Mouse (Mus musculus) heart, embryonic 10.5 days (tissue): ENCODE measurements around the gene Birc5. TPM values are rescaled to one million over a fixed set of nuclear protein-coding genes. Genes with fewer than 3 reads are reported as not detected.
"Not testable (repeated sequence)": the region's sequence is repeated elsewhere in the genome, so short reads cannot be mapped to it uniquely, and the experiment has no call there.

ENCODE experiments used
- DNase-seq: peaks from one replicate; pipeline ENCODE4 v3.0.0-alpha.2; 2017; ENCODE audit warnings: low spot score
- H3K27ac ChIP-seq: fragments of 300-500 bp; sonication (generic); 2 replicates; pipeline ENCODE4 v1.5.1; 2016; ENCODE audit warnings: mild to moderate bottlenecking
- H3K27me3 ChIP-seq: fragments of 300-500 bp; sonication (generic); 2 replicates; pipeline ENCODE4 v1.6.1; 2016; ENCODE audit warnings: mild to moderate bottlenecking; ENCODE audit not compliant: poor library complexity, insufficient read depth, severe bottlenecking
- H3K36me3 ChIP-seq: fragments of 300-500 bp; sonication (generic); 2 replicates; pipeline ENCODE4 v1.6.1; 2016; ENCODE audit warnings: mild to moderate bottlenecking, moderate library complexity
- H3K4me1 ChIP-seq: fragments of 300-500 bp; sonication (generic); 2 replicates; pipeline ENCODE4 v1.6.1; 2016; ENCODE audit warnings: mild to moderate bottlenecking
- H3K4me3 ChIP-seq: fragments of 300-500 bp; sonication (generic); 2 replicates; pipeline ENCODE4 v1.5.1; 2016; ENCODE audit warnings: mild to moderate bottlenecking, moderate library complexity
- H3K9me3 ChIP-seq: fragments of 300-500 bp; sonication (generic); 2 replicates; pipeline ENCODE4 v1.6.1; 2016; ENCODE audit warnings: mild to moderate bottlenecking, moderate library complexity
- WGBS: fragments of 180-500 bp; shearing (Covaris S2); methylation state at CpG from one replicate; pipeline ENCODE4 v1.1.7; 2016; 5-methylcytosine and 5-hydroxymethylcytosine counted together
- polyA plus RNA-seq: library from polyadenylated mRNA; unstranded; fragments of >200 nt; fragmentation: Nextera tagmentation; extraction: Ambion mirVana; gene quantifications from 2 replicates; pipeline ENCODE4 v1.2.1, GENCODE M21; 2016

Birc5 gene
- polyA plus RNA-seq: 275 and 334 TPM in 2 replicates

DNA sequence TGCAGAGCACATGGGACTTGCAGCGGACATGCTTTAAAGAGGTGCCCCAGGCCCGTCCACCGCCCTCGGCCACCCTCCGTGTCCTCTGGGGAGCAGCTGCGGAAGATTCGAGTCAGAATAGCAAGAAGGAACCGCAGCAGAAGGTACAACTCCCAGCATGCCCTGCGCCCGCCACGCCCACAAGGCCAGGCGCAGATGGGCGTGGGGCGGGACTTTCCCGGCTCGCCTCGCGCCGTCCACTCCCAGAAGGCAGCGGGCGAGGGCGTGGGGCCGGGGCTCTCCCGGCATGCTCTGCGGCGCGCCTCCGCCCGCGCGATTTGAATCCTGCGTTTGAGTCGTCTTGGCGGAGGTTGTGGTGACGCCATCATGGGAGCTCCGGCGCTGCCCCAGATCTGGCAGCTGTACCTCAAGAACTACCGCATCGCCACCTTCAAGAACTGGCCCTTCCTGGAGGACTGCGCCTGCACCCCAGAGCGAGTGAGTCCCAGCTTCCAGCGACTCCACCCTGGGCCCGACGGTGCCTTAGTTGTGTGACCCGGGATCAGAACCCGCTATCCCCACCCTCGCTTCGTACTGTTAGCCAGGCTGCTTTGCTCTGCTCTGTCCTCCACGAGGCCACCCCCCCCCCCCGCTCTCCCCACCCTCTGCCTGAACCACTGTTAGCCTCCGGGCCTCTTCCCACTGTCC is at the start of gene Birc5:
Gene Birc5, plus strand, starts transcription at position 267 of the 687 bp plus-strand sequence.
- Histone ChIP-seq H3K27ac (peak within 1 kb of the TSS; percentile 96), H3K9me3 (no peaks in the 10 kb centered on the region), H3K36me3 (peaks cover 30% of the 10 kb centered on the region), H3K27me3 (no peaks in the 10 kb centered on the region), H3K4me3 (peak within 1 kb of the TSS; percentile 79), H3K4me1 (peaks cover 31% of the 10 kb centered on the region)
- under 1% methylated on average over 51 of the region's 51 CpGs for WGBS
- peak; percentile 98 for DNase-seq

GRCm38 (mm10) chr11:117800038-117800437 is 49.0 kb upstream of the Birc5 start:
- Histone ChIP-seq H3K27me3 (peaks cover 10% of the 10 kb centered on the region), H3K36me3 (no peaks in the 10 kb centered on the region), H3K4me1 (peaks cover 34% of the 10 kb centered on the region), H3K27ac (no peak overlapping the region), H3K4me3 (no peak overlapping the region), H3K9me3 (no peaks in the 10 kb centered on the region)
- WGBS: 82% methylated on average over 7 of the region's 7 CpGs
- DNase-seq: no peak

GRCm38 (mm10) chr11:117801650-117802049 is 47.4 kb upstream of the Birc5 start:
- DNase-seq: no peak
- Histone ChIP-seq H3K4me1 (peaks cover 32% of the 10 kb centered on the region), H3K9me3 (no peaks in the 10 kb centered on the region), H3K27me3 (peaks cover 10% of the 10 kb centered on the region), H3K36me3 (no peaks in the 10 kb centered on the region), H3K27ac (no peak overlapping the region), H3K4me3 (no peak overlapping the region)
- 79% methylated on average over 7 of the region's 7 CpGs for WGBS

GRCm38 (mm10) chr11:117803166-117803688 is 45.8 kb upstream of the Birc5 start:
- Histone ChIP-seq H3K27ac (peak overlapping the region; percentile 1; the same call in 1 of the 2 replicates), H3K4me1 (peaks cover 19% of the 10 kb centered on the region), H3K36me3 (no peaks in the 10 kb centered on the region), H3K27me3 (peaks cover 4% of the 10 kb centered on the region; the same call in 1 of the 2 replicates), H3K4me3 (no peak overlapping the region), H3K9me3 (no peaks in the 10 kb centered on the region)
- DNase-seq: no peak
- 86% methylated on average over 3 of the region's 3 CpGs for WGBS

GRCm38 (mm10) chr11:117806781-117807180 is 42.3 kb upstream of the Birc5 start:
- DNase-seq: no peak
- Histone ChIP-seq H3K4me3 (no peak overlapping the region), H3K4me1 (peaks cover 38% of the 10 kb centered on the region), H3K9me3 (no peaks in the 10 kb centered on the region), H3K27ac (no peak overlapping the region), H3K36me3 (no peaks in the 10 kb centered on the region), H3K27me3 (peaks cover 4% of the 10 kb centered on the region; the same call in 1 of the 2 replicates)
- WGBS: 92% methylated on average over 6 of the region's 6 CpGs

DNA sequence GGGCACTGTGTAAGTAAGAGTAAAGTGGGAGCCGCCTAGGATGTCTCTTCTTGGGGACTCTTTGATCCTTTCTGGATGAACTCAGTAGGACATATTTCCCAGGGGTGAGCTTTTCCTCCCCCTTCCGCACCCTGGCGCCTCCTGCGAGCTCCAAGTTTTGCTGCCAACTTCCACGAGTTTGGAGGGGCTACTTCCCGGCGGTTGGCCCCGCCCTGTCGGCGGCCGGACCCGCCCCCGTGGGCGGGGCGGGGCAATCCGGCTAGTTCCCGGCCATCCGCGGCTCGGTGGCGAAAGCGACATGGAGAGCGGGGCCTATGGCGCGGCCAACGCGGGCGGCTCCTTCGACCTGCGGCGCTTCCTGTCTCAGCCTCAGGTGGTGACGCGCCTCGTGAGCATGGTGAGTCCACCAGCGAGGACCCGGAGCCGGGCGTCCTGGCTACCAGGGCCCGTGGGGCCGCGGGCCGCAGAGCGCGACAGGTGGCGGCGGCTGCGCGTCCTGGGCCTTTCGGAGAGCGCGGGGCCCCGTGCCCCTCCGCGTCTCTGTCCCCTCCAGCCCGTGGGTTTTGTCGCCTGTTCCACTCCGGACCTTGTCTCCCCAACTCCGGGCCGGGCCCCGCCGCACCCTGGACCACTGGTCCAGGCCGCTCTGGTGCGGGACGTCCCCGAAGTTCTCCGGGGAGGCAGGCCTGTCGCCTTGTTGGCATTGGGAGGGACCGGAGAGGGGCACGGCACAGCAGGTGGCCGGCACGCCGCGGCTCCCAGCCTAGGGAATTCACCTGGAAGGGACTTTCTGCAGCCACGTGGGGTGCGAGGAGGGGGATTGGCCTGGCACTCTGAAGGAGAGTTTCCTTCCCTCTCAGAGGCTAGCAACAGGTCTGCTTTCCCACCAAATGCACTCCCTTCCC is 39.4 kb upstream of the Birc5 start, which contains the start of the genes Gm20708 and Syngr2:
Gene Gm20708, plus strand, starts transcription at position 262 of the 905 bp plus-strand sequence.
Gene Syngr2, plus strand, starts transcription at position 262 of the 905 bp plus-strand sequence.
- H3K4me3 ChIP-seq: peak within 1 kb of the TSS; percentile 93
- WGBS: under 1% methylated on average over 75 of the region's 75 CpGs
- peaks cover 28% of the 10 kb centered on the region for H3K36me3 ChIP-seq
- DNase-seq: peak; percentile 93
- peak within 1 kb of the TSS; percentile 90 for H3K27ac ChIP-seq
- H3K9me3 ChIP-seq: no peaks in the 10 kb centered on the region
- H3K4me1 ChIP-seq: peaks cover 47% of the 10 kb centered on the region
- no peaks in the 10 kb centered on the region for H3K27me3 ChIP-seq

DNA sequence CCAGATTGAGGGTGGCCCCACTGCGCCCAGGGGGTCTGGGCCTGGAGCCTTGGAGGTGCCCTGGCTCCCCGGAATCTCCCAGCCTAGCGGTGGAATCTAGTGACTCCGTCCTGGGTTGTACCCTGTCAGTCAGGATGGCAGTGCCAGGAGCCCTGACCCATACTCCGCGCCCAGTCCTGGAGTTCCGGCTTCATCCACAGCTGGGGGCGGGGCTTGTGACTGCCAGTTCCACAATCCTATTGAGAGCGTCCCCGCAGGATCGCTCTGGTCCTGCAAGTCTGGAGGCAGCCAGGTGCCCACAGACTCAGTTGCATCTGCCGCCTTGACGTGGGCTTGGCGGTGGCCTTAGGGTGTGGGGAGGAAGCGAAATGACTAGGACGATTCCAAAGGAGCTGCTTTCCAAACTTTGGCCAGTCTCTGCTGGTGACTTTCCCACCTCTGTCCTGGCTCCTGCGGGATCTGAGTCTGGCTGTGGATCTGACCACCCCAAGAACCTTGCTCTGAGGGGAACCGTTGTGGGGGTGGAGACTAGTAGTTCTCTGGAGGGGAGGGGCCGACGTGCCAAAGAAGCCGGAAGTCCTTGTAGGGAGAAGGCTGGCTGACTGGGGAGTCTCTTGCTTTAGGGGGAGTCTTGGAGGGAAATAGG is 38.5 kb upstream of the Birc5 start:
- WGBS: under 1% methylated on average over 21 of the region's 21 CpGs
- Histone ChIP-seq H3K4me1 (peaks cover 52% of the 10 kb centered on the region), H3K9me3 (no peaks in the 10 kb centered on the region), H3K27me3 (no peaks in the 10 kb centered on the region), H3K36me3 (peaks cover 36% of the 10 kb centered on the region), H3K27ac (peak overlapping the region; percentile 90), H3K4me3 (peak overlapping the region; percentile 93)
- DNase-seq: peak; percentile 92

GRCm38 (mm10) chr11:117813867-117814266 is 35.2 kb upstream of the Birc5 start:
- Histone ChIP-seq H3K4me3 (no peak overlapping the region), H3K4me1 (peaks cover 61% of the 10 kb centered on the region), H3K9me3 (no peaks in the 10 kb centered on the region), H3K36me3 (peaks cover 69% of the 10 kb centered on the region), H3K27me3 (no peaks in the 10 kb centered on the region), H3K27ac (no peak overlapping the region)
- 69% methylated on average over 5 of the region's 5 CpGs for WGBS
- no peak for DNase-seq

DNA sequence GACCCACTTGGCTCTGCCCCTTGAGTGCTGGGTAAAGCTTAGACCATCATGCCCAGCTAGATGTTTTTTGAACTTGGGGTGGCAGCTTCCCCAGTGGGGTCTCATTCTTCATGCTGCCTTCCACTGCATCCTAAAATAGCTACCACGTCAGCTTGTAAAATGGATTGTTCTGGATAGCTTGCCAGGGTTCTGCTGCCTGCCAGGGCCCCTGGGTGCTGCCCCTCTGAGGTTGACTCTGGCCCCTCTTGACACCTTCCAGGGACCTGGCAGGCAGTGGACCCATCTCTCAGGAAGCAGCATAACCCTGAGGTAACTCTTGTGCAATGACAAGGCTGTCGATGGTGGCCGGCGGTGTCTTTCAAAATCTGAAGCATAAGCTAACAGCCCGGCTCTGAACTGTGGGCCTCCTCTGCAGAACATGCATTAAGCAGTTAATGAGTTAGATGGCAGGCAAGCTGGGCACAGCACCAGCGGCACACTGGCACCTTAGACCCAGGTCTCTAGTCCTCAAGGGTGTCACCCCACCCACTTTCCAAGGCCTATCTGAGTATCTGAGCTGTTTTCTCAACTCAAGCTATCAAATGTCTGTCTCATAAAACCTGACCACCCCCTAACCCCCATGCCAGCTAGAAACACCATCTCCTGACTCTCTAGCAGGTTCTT is 34.2 kb upstream of the Birc5 start:
- no peak for DNase-seq
- peaks cover 79% of the 10 kb centered on the region for H3K36me3 ChIP-seq
- H3K27me3 ChIP-seq: no peaks in the 10 kb centered on the region
- H3K4me1 ChIP-seq: peaks cover 61% of the 10 kb centered on the region
- no peaks in the 10 kb centered on the region for H3K9me3 ChIP-seq
- H3K4me3 ChIP-seq: no peak overlapping the region
- no peak overlapping the region for H3K27ac ChIP-seq
- 89% methylated on average over 6 of the region's 6 CpGs for WGBS

- H3K4me1 ChIP-seq: peaks cover 51% of the 10 kb centered on the region
- peaks cover 89% of the 10 kb centered on the region for H3K36me3 ChIP-seq
- DNase-seq, H3K27ac ChIP-seq, H3K27me3 ChIP-seq, H3K9me3 ChIP-seq, H3K4me3 ChIP-seq: not testable (repeated sequence)
- 80% methylated on average over 9 of the region's 9 CpGs for WGBS
Measured at GRCm38 (mm10) chr11:117815850-117816249, 33.2 kb upstream of the Birc5 start.

- no peak for DNase-seq
- WGBS: 88% methylated on average over 11 of the region's 13 CpGs
- H3K36me3 ChIP-seq: peaks cover 95% of the 10 kb centered on the region
- peaks cover 45% of the 10 kb centered on the region for H3K4me1 ChIP-seq
- H3K27me3 ChIP-seq: no peaks in the 10 kb centered on the region
- no peak overlapping the region for H3K4me3 ChIP-seq
- no peaks in the 10 kb centered on the region for H3K9me3 ChIP-seq
- H3K27ac ChIP-seq: no peak overlapping the region
Measured at GRCm38 (mm10) chr11:117816389-117816996, 32.6 kb upstream of the Birc5 start.

DNA sequence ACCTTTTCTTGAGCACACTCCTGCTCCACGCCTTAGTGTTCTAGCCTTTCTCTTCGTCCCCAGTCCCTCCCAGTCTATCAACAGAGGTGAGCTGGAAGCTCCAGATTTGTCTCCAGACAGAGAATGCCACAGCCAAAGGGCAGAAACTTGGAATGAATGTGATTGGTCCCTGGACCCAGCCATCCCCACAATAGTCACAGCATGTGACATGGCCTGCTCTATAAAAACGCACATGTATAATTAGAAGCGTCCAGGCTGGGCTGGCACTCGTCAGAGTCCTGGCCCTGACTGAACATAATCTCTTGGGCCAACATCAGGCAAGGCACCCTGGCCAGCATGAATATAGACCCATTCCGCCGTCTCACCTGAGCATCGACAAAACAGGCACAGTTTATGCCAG is 30.0 kb upstream of the Birc5 start:
- 84% methylated on average over 8 of the region's 8 CpGs for WGBS
- H3K36me3 ChIP-seq: peaks cover 99% of the 10 kb centered on the region
- no peak overlapping the region for H3K27ac ChIP-seq
- H3K9me3 ChIP-seq: no peaks in the 10 kb centered on the region
- no peak overlapping the region for H3K4me3 ChIP-seq
- DNase-seq: no peak
- no peaks in the 10 kb centered on the region for H3K27me3 ChIP-seq
- peaks cover 45% of the 10 kb centered on the region for H3K4me1 ChIP-seq
